Mouse (Mus musculus) spleen, postnatal 14 days (tissue): ENCODE results near the gene Phf1.

ENCODE experiments used
- DNase-seq, 2 experiments: peaks; one replicate each; pipeline ENCODE4 v3.0.0; 2021 to 2022; ENCODE audit warnings: low spot score in 2 of 2

Gene Phf1

DNA sequence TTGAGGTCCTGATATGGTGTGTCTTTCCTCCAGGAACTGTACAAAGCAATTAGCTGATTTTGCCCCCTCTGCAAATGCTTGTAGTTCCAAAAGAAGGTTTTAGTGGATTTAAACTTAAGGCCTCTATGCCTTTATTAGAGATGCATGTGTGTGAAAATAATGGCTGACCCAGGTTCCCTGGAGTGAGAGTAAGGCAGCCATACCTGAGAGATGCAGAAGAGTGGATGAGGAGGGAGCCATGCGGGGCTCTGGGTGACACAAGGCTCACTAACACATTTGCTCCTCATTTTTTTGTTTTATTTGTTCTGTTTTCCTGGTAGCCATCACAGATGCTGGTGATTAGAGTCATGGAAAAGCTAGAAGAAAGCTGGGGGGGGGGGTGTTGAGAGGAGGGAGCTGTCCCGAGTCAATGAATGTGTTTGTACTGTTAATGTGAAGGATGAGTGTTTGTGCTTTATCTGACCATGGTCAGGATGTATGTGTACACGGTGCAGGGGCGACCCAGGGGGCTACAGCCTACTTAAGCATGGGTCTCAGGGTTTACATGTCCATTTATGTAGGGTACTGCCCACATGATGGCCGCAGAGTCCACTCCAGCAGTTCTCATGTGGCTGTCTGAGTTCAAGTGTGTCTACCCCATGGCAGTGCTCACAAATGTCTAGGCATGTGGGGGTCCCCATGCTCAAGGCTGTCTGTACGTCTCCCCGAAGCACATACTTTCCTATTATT lies 17.9 kb downstream of the Phf1 start:
- DNase-seq = no peak

DNA sequence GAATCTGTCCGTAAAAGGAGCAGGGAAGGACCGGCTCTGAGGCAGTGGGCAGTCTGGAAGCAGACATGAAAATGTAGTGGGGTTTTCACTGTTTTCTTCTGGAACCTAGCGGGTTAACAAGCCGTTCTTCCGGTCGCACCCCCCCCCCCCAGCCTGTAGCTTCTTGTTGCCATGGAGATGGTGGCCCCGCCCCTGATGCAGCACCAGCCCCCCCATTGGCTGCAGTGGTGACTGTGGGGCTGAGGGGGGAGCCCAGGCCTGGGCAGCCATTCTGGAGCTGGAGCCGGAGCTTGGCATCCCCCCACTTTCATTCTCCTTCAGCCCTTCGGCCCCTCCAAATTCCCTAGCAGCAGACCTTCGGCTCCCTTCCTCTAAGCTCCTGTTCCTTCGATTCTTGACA lies 18.6 kb downstream of the Phf1 start:
- peak; percentile 50 to 77 for DNase-seq

DNA sequence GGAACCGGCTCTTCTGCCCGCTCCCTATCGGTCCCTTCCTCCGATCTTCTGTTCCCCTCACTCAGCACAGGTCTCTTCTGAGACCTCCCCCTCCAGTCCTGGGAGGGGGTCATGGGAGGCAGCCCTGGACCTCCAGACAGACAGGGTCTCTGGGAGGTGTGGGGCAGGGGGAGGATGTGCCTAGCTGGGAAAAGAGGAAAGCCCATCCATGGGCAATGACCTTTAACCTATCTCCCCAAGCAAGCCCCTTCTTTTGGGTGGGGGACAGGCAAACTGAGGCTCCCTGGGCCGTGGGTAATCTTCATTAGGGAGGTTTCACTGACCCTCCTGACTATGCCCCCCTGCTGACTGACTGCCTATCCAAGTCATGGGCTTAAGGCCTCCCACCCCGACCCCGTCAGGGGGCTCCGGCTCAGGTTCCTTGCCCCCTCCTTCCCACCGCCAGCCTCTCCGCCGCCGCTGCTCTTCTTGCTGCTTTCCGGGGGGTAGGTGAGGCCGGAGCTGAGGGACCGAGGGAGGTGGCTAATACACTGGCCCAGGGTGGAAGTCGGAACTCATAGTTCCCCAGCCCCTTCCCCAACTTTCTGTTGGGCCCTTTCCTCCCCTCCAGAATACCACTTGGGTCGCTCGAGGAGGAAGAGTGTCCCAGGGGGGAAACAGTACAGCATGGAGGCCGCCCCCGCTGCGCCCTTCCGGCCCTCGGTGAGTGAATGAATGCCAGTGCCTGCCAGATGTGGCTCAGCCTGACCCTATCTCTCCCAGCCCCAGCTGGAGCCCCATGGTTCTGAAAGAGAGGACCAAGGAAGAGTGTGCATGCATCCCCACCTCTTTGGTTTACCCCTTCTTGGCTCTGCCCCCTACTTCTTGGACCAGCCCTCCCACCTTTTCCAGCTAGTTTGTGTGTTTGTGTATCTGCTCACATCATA lies 19.4 kb downstream of the Phf1 start:
- no peak for DNase-seq

DNA sequence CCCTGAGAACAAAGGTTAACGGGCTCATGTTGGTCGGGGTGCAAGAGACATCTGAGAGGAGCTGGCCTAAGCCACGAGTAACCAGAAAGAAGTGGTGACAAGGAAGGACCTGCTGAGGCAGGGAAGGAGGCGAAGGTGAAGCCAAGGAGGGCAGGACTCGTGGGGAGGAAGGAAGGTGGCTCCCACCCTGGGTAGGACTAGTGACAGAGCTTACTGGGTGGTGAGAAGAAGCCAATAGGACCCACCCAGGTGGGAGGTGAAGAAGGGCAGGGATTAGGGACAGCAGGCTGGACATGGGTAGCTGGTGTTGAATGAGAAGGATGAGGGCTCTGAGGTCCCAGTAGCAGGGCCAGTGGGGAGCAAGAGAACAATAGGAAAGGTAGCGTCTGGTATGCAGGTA lies 20.3 kb downstream of the Phf1 start:
- DNase-seq = no peak

DNA sequence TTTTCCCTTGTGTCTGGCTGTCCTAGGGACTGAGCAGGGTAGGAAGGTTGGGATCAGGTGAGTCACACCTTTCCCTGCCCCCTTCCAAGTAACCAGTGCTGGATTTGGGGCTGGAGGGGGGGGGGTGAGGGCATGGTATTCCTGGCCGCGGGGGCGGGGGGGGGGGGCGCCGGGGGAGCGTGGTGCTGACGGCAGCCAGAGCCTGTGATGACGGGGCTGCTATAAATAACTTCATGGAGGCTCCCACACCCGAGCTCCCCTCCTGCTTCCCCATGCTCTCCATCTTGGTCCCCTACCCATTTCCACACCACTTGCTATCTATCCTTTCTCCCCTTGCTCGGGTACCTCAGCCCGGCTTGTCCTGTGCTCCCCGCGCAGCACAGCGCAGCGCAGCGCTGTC lies 20.9 kb downstream of the Phf1 start:
- DNase-seq = no peak

DNA sequence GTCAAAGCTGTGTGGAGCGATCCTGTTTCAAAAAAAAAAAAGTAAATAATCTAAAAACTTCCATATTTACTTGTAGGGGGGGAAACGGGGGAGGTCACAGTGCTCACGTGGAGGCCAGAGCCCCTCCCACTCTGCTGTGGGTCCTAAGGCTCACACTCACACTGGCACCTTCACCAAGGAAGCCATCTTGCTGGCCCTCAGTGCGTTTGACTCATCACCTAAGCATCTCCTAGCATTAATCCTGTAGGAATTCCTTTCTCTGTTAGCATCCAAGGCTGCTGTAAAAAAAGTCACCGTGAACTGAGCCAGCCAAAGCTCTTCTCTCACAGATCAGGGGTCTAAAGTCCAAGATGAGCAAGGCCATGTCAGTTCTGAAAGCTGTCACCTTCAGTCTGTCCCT lies 23.5 kb downstream of the Phf1 start:
- DNase-seq = no peak

DNA sequence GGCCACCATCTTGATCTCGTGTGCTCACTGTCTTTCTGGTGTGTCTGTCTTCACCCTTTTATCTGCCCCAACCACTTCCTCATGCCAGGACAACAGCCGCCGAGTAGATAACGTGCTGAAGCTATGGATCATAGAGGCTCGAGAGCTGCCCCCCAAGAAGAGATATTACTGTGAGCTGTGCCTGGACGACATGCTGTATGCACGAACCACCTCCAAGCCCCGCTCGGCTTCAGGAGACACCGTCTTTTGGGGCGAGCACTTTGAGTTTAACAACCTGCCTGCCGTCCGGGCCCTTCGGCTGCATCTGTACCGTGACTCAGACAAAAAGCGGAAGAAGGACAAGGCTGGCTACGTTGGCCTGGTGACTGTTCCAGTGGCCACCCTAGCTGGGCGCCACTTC lies 24.0 kb downstream of the Phf1 start:
- DNase-seq = no peak

DNA sequence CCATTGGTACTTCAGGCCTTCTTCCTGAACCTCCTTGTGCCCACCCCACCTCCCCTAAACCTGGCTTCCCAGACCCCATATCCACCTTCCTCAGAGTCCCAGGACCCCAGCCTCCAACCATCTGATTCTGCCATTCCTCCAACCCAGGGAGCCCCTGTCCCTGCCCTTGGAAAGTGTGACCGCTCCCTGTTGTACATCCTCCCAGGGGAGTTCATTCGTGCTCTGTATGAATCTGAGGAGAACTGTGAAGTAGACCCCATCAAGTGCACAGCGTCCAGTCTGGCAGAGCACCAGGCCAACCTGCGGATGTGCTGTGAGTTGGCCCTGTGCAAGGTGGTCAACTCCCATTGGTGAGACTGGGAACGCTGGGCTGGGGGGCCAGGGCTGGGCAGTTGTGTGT lies 25.0 kb downstream of the Phf1 start:
- DNase-seq = no peak

DNA sequence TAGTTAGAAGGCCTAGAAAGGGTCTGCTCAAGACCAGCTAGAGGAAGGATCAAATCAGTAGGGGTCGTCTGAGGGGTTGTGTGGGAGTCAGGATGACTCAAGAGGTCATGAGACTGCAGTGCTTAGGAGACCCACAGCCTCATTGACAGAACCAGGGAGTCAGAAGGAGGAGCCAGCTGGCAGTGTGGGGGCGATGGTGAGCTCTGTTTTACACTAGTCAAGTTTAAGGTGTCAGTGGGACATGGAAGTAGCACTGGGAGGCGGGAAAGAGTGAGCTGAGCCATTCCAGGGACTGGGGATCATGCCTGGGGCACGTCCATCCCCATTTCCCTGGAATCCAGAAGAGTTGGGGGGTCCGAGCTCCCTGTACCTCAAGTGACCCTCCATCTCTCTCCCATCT lies 26.0 kb downstream of the Phf1 start:
- DNase-seq = no peak

DNA sequence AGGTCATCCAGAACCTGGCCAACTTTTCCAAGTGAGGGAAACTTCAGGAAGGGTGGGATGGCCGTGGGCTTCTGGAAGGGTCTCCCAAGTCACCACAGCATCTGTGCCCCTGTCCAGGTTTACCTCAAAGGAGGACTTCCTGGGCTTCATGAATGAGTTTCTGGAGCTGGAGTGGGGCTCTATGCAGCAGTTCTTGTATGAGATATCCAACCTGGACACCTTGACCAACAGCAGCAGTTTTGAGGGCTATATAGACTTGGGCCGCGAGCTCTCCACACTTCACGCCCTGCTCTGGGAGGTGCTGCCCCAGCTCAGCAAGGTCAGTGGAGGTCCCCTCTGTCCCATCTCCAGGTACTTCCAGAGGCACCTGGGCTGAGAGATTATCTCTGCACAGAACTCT lies 27.0 kb downstream of the Phf1 start:
- no peak for DNase-seq

DNA sequence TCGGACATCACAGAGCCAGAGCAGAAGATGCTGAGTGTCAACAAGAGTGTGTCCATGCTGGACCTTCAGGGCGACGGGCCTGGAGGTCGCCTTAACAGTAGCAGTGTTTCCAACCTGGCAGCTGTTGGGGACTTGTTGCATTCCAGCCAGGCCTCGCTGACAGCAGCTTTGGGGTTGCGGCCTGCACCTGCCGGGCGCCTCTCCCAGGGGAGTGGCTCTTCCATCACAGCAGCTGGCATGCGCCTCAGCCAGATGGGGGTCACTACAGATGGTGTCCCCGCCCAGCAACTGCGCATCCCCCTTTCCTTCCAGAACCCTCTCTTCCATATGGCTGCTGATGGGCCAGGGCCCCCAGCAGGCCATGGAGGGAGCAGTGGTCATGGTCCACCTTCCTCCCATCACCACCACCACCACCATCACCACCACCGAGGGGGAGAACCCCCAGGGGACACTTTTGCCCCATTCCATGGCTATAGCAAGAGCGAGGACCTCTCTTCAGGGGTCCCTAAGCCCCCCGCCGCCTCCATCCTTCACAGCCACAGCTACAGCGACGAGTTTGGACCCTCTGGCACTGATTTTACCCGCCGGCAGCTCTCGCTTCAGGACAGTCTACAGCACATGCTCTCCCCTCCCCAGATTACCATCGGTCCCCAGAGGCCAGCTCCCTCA lies 28.9 kb downstream of the Phf1 start:
- no peak for DNase-seq

DNA sequence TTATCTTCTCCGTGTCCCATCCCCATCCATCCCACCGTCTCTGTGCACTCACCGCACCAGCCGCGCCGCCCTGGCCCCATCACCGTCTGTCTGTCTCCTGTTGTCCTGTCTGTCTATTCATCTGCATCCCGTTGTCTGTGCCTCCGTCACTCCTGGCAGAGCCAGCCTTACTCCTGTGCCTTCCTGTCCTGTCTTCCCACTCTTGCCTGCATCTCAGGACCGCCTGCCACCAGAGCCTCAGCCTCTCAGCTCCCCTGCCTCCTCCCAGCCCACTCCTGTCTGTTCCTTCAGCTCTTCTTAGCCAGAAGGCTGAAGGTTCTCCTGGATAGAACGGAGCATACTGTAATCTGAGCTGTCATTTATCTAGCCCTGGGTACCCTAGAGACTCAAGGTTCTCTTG lies 34.1 kb downstream of the Phf1 start:
- no peak for DNase-seq

DNA sequence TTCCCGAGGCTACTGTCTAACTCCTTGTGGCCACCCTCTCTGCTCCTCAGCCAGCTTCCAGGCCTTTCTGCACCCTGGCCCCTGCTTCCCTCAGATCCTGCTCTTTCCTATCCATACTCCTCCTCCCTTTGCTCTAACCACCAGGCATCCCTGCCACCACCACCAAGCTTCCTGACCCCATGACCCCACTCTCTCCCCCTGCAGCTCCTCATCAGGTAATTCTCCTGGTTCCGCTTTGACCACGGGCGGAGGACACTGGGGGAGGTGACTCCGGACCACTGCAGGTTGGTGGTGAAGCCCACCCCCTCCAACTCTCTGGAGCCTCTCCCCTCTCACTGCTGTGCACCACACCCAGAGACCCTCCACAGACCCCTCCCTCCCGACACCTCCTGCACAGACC lies 34.6 kb downstream of the Phf1 start:
- no peak for DNase-seq

DNA sequence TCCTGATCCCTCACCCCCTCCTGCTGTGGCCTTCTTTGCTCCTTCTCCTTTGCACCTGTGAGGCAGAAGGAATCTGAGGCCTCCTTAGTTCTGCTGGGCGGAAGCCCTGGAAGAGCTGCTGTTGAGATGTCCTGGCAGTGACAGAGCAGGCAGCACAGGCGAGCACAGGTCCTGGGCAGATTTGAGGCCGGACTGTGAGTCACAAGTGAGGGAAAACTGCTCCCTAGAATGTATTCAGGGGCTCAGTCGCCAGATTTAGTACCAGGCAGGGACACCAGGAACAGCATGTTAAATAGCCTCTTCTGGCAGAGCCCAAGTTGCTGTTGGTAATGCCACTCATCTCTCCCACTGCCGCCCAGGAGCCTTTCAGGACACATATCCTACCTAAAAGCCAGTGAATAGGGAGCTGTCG lies 35.4 kb downstream of the Phf1 start:
- no peak for DNase-seq

DNA sequence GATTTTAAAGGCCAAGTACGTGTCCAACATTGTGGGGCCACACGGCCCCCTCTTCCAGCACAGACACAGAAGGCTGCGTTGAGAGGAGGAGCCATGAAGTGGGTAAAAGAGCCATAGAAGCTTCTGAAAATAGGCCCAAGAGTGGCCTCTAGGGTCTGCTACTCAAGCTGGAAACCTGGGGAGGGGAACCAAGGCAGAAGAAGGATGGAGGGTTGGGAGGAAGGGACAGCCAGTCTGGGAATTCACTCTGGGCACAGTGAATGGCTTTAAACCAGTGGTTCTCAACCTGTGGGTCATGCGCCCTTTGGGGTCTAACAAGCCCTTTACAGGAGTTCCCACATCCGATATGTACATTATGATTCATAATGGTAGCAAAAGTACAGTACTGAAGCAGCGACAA lies 36.4 kb downstream of the Phf1 start:
- DNase-seq = no peak

DNA sequence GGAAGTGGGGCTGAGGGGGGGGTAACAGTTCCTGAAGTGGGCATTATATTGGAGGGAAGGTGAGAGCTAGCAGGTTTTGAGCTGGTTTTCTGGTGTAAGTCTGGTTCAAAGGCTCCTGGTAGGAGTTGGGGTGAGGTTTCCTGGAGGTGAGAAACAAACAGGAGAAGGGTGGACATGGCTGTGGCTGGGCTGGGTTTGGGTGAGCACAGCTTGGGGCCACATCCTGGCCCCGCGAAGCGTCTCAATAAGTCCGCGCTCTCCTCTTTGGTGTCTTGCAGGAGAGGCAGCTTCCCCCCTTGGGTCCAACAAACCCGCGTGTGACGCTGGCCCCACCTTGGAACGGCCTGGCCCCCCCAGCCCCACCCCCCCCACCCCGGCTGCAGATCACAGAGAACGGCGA lies 37.4 kb downstream of the Phf1 start:
- DNase-seq = no peak

DNA sequence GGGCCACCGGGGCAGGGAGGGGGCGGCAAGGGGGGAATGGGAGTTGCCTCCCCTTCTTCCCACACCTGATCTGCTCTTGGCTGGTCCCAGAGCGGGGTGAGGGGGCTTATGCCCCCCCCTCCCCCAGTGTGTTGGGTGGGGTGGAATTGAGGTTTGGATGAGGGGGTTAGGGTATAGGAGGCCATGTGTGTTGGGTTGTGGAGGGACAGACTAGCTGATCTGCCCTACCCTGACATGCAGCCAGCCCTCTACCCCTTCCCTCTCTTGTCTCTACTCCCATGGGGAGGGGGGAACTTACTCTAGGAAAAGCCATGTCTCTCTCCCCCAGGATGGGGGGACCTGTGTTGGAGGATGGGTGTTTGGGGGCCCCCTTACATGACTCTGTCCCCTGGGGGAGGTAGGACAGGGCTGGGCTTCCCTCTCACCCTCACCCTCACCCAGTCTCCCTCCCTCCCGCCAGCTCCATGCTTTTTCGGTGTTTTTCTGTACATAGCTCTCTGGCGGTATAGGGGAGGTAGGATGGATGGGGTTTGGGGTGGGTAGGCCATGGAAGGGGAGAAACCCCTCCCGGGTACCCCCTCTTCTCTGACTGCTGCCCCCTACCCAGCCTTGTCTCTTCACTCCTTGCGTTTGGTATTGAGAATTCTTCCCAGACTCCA lies 38.5 kb downstream of the Phf1 start:
- DNase-seq = no peak

DNA sequence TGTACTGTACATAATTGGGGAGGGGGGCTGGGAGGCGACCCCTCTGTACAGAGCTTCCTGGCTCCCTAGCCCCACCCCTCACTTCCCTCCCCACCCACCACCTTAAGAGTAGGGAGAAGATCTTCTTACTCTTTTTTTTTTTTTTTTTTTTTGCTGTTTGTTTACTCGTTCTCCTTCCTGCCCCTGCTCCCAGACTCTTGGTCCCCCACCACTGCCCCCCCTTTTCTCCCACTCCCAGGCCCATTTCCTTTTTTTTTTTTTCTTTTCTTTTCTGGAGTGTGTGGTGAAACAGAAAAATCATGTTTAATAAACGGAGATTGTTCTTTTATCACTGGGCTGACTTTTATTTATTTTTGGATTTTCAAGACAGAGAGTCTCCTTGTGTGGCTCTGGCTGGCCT lies 39.3 kb downstream of the Phf1 start:
- no peak for DNase-seq

DNA sequence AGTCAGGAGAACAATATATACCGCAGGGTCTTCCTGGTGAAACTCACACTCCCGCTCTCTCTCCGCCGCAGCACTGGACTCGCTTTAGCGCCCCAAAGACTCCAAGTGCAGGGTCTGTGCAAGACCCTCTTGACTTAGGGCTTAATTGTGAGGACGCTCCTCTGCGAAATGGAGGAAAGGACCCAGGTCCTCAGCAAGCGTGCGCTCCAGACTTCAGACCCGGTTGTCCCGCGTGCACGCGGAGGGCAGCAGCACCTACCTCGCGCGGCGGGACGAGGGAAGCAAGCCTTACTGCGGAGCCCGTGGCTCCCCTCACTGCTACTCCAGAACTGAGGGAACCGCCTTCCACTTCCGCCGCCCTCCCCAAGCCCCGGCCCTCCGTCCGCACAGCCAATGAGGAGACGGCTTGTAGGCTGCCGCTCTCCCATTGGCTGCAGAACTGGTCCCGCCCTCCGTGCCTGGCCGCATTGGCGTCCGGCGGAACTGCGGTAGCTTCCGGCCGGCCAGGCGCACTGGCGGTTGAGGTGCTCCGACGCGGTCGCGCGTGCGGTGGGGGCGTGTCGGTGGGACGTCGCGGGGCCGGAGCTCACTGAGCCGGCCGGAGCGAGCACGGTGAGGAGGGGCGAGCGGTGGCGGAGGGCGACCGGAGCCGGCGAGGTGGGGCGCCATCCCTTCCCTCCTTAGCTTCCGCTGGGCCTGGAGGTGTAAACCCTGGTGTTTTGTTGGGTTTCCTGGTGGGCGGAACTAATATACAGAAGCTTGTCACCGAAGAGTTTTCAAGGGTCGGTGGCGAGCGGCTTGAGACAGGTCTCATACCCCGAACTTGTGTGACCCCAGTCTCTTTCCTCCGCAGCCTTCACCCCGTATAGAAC lies 40.1 kb downstream of the Phf1 start, which contains the start of gene Zbtb9:
Gene Zbtb9 (plus strand): TSS at position 465 of the 872 bp plus-strand sequence.
- DNase-seq = peak; percentile 92 to 94

DNA sequence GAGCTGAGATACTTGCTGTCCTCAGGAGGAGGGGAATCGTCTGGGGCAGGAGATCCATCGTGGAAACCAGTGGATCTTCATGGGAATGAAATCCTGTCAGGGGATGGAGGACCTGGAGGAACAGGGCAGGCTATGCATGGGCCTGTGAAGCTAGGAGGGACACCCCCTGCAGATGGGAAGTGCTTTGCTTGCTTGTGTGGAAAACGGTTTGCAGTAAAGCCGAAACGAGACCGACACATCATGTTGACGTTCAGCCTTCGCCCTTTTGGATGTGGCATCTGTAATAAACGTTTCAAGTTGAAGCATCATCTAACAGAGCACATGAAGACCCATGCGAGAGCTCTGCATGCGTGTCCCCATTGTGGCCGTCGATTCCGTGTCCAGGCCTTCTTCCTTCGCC lies 41.7 kb downstream of the Phf1 start:
- no peak for DNase-seq

DNA sequence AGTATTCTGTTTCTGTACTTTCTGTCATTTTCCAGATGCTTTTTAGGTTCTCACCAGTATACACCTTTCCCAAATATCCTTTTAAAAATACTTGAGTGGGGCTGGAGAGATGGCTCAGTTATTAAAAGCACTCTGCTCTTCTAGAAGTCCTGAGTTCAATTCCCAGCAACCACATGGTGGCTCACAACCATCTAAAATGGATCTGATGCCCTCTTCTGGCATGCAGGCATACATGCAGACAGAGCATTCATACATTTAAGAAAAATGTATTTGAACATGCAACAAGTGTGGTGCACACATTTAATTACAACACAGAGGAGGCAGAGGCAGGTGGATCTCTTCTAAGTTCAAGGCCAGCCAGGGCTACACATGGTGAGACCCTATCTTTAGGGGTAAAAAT lies 42.6 kb downstream of the Phf1 start:
- DNase-seq = no peak
